Mouse (Mus musculus) small intestine, adult 2 months (tissue): ENCODE measurements around the gene Snx32. TPM values are rescaled to one million over a fixed set of nuclear protein-coding genes. Genes with fewer than 3 reads are reported as not detected.

ENCODE experiments used
- H3K27ac ChIP-seq: fragments of 200-500 bp; 2 replicates; pipeline ENCODE4 v1.5.1; 2012; ENCODE audit warnings: low read depth, low read length, control low read depth, inconsistent platforms; ENCODE audit not compliant: insufficient read depth
- H3K27me3 ChIP-seq: fragments of 200-500 bp; 2 replicates; pipeline ENCODE4 v1.6.1; 2012; ENCODE audit warnings: mild to moderate bottlenecking, moderate library complexity, low read length, inconsistent platforms; ENCODE audit not compliant: control insufficient read depth, insufficient read depth
- H3K36me3 ChIP-seq: fragments of 200-500 bp; 2 replicates; pipeline ENCODE4 v1.6.1; 2012; ENCODE audit warnings: mild to moderate bottlenecking, low read length, control low read depth, inconsistent platforms; ENCODE audit not compliant: control insufficient read depth, insufficient read depth
- H3K4me1 ChIP-seq: fragments of 200-500 bp; 2 replicates; pipeline ENCODE4 v1.6.1; 2012; ENCODE audit warnings: low read length, inconsistent platforms, mixed read lengths; ENCODE audit not compliant: control insufficient read depth, insufficient read depth, insufficient read length
- H3K4me3 ChIP-seq: fragments of 200-500 bp; 2 replicates; pipeline ENCODE4 v1.5.1; 2012; ENCODE audit warnings: low read depth, mild to moderate bottlenecking, control low read depth, inconsistent platforms, low read length, moderate library complexity
- CTCF ChIP-seq: fragments of 200-500 bp; IDR thresholded peaks from 2 replicates; pipeline ENCODE4 v1.5.1; 2012; ENCODE audit warnings: low read depth, mild to moderate bottlenecking, control low read depth, inconsistent platforms, low read length, moderate library complexity, mixed read lengths; ENCODE audit not compliant: insufficient replicate concordance, insufficient read length; ENCODE audit errors: extremely low read depth
- POLR2A ChIP-seq: fragments of 200-500 bp; IDR thresholded peaks from 2 replicates; pipeline ENCODE4 v1.6.1; 2012; ENCODE audit warnings: low read depth, mild to moderate bottlenecking, control low read depth, inconsistent platforms, low read length, moderate library complexity
- WGBS: fragments of 180-500 bp; shearing (Covaris S2); methylation state at CpG from one replicate; pipeline ENCODE4 v1.1.7; 2018; 5-methylcytosine and 5-hydroxymethylcytosine counted together
- polyA plus RNA-seq: library from polyadenylated mRNA; depleted of rRNA; stranded (reverse); fragments of >200 nt; gene quantifications from 2 replicates; pipeline ENCODE4 v1.2.3, GENCODE M21; 2012; rRNA removed

Snx32 gene
- 1.7 and 3.2 TPM in 2 replicates for polyA plus RNA-seq

DNA sequence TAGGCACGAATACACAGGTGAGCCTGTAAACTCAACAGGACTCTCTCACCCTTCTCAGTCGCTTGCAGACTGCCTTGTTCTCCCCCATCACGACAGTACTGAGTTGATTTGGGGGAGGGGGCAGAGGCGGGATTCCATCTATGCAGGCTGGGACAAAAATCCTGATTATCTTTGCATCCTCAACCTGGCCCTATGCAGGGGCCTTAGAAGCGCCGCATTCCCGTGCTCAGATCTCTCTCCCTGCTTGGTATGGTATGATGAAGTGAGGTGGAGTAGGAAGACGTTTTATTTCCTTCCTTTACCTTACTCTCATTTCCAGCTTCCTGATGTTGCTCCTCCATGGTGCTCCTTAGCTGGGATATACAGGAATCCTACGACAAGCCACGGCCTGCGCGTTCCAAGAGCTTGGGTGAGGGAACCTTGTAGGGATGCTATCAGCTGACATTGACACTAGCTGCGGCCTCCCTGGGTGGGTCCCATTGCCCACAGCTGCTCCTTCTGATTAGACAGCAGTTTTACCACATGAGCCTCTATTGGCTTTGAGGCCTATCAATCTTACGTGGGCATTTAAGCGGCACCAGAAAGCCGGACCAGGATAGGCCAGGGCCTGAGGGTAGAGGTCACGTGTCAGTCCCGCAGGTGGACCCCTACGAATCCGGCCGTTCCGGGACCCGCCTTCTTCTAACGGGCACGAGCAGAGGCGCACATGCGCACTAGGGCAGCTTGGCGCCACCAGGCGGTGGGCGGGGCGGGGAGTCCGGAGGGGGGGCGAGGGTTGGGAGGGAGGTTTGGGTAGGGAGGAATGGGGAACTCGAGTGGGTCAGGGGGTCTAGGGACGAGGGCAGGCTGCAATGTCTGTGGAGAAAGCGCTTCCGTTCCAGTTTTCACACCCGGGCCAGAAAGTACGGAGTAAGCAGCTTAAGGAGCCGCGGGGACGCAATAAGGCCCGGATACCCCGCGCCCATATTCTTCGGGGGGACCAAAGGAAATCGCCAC lies at the start of gene Snx32:
TSS of gene Snx32 (minus strand) at position 508 of the 996 bp plus-strand sequence.
- H3K36me3 ChIP-seq = no peaks in the 10 kb centered on the region
- TF ChIP-seq POLR2A = no peak
- peak; percentile 20; the same call in 1 of the 2 replicates for TF ChIP-seq CTCF
- H3K27ac ChIP-seq = peak within 1 kb of the TSS; percentile 26; the same call in 1 of the 2 replicates
- 4% methylated on average over 47 of the region's 47 CpGs for WGBS
- H3K4me1 ChIP-seq = peaks cover 17% of the 10 kb centered on the region
- no peaks in the 10 kb centered on the region for H3K27me3 ChIP-seq
- peak within 1 kb of the TSS; percentile 66 for H3K4me3 ChIP-seq

GRCm38 (mm10) chr19:5559631-5560456 lies 49.5 kb upstream of the Snx32 start:
- Histone ChIP-seq H3K4me3 (peak overlapping the region; percentile 89), H3K27me3 (no peaks in the 10 kb centered on the region), H3K4me1 (peaks cover 32% of the 10 kb centered on the region), H3K27ac (peak overlapping the region; percentile 97), H3K36me3 (0 out of 2 replicates have a peak, but pooled peaks cover 2% of the 10 kb centered on the region)
- TF ChIP-seq POLR2A (no peak), CTCF (no peak)
- under 1% methylated on average over 69 of the region's 69 CpGs for WGBS

DNA sequence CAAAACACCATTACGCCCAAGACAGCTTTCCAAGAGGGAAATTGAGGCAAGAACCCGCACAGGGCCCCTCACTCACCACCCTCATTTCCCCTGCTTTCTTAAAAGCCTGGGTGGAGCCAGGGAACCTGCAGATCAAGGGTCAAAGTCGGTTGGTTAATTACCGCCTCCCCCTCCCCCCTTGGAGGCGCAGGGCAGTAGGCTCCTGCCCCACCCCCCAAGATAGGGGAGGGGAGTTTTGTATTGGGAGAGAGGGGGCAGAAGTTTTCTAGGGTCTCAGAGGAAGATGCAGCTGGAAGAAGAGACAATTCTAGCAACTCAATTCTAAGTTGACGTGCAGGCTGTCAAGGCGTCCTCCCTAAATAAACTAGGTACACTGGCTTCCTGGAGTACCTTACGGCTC lies 48.9 kb upstream of the Snx32 start:
- no peak for TF ChIP-seq POLR2A
- TF ChIP-seq CTCF = no peak
- peaks cover 34% of the 10 kb centered on the region for H3K4me1 ChIP-seq
- 0 out of 2 replicates have a peak, but pooled peaks cover 2% of the 10 kb centered on the region for H3K36me3 ChIP-seq
- H3K27ac ChIP-seq = peak overlapping the region; percentile 97
- peak overlapping the region; percentile 89 for H3K4me3 ChIP-seq
- H3K27me3 ChIP-seq = no peaks in the 10 kb centered on the region
- 11% methylated on average over 8 of the region's 8 CpGs for WGBS

- WGBS = 25% methylated on average over 8 of the region's 8 CpGs
- no peaks in the 10 kb centered on the region for H3K27me3 ChIP-seq
Measured at GRCm38 (mm10) chr19:5558770-5559169, 48.4 kb upstream of the Snx32 start.

DNA sequence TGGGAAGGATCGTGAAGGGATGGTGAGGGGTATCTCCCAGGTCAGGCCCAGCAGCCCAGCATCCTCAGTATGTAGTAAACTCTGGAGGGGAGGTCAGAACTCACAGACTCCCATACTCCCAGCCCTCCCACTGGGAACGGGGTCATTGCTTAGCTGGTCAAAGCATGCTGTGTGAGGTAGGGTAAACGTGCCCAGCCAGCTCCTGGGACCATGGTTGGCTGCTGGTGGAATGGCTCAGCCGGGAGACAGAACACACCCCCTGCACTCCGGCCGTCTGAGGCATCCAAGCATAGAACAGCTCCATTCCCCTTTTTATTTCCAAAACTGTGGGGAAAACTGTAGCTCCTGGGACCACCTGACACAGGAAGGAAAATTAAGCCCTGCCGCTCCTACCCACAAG lies 47.8 kb upstream of the Snx32 start:
- WGBS = 26% methylated on average over 7 of the region's 7 CpGs
- Histone ChIP-seq H3K27ac (peak overlapping the region; percentile 97), H3K4me1 (peaks cover 43% of the 10 kb centered on the region), H3K4me3 (peak overlapping the region; percentile 89), H3K36me3 (peaks cover 5% of the 10 kb centered on the region), H3K27me3 (no peaks in the 10 kb centered on the region)
- TF ChIP-seq CTCF (no peak), POLR2A (no peak)

More at GRCm38 (mm10) chr19:5558770-5559169, 48.4 kb upstream of the Snx32 start:
- Histone ChIP-seq H3K36me3 (0 out of 2 replicates have a peak, but pooled peaks cover 2% of the 10 kb centered on the region), H3K4me3 (peak overlapping the region; percentile 89), H3K27ac (peak overlapping the region; percentile 97), H3K4me1 (peaks cover 38% of the 10 kb centered on the region)
- TF ChIP-seq CTCF (no peak), POLR2A (no peak)

DNA sequence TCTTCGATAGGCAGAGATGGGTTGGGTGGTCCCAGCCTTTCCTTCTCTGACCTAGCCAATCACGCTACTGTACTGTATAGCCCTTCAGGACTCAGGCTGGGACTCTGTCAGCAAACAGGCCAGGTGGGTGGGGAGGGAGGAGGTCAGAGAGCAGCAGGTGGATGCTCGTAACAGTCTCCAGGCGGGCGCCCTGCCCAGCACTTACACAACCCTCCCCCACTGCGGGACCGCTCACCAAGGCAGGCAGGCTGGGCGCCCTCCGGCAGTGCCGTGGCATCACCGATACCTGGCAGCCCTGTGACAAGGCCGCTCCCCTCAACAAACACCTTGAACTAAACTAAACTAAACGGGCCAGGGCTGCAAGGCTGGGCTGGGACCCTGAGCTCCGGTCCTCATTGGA lies 43.9 kb upstream of the Snx32 start:
- Histone ChIP-seq H3K27me3 (no peaks in the 10 kb centered on the region), H3K4me1 (peaks cover 40% of the 10 kb centered on the region), H3K36me3 (peaks cover 39% of the 10 kb centered on the region), H3K4me3 (peak overlapping the region; percentile 48), H3K27ac (peak overlapping the region; percentile 99)
- TF ChIP-seq POLR2A = no peak
- TF ChIP-seq CTCF = no peak
- WGBS = 35% methylated on average over 14 of the region's 14 CpGs
